Comparison of ENCODE assay signal across 25 mouse cellular contexts in genomic region chr5:141649831-141650375, GRCm38 (mm10).
"Had no signal": no experiment of that assay in that cellular context is flagged by ENCODE, and none has a peak within 500 bp of the region (broad histone marks: within the 10 kb centered on the region; RNA-seq: fewer than 3 reads in every experiment).

No protein-coding gene starts in this region.

- H3K4me3 ChIP-seq: gastrocnemius, adult 2 months; heart, embryonic 12.5 days; hindbrain, embryonic 10.5 days; hindbrain, embryonic 12.5 days; intestine, embryonic 15.5 days; layer of hippocampus, adult 2 months; left cerebral cortex, adult 2 months; limb, embryonic 12.5 days; liver, embryonic 13.5 days had no signal

- H3K27ac ChIP-seq: gastrocnemius, adult 2 months; hindbrain, embryonic 10.5 days; hindbrain, embryonic 12.5 days; hindbrain, embryonic 14.5 days; intestine, embryonic 15.5 days; layer of hippocampus, adult 2 months; left cerebral cortex, adult 2 months; limb, embryonic 12.5 days; liver, embryonic 13.5 days had no signal

- H3K9ac ChIP-seq: heart, embryonic 12.5 days; hindbrain, embryonic 12.5 days; hindbrain, embryonic 14.5 days; intestine, embryonic 15.5 days; limb, embryonic 12.5 days; liver, embryonic 13.5 days had no signal

- H3K4me2 ChIP-seq: heart, embryonic 12.5 days; hindbrain, embryonic 12.5 days; hindbrain, embryonic 14.5 days; intestine, embryonic 15.5 days; limb, embryonic 12.5 days; liver, embryonic 11.5 days; liver, embryonic 13.5 days had no signal

- DNase-seq: gastrocnemius, adult 2 months; gastrocnemius, postnatal 10 days; gastrocnemius, postnatal 25 days; heart, postnatal 10 days; heart, postnatal 4 days; kidney, adult 18-20 months; kidney, adult 8-10 months; kidney, postnatal 10 days; kidney, postnatal 25 days; kidney, postnatal 4 days; left cerebral cortex, postnatal 4 days; liver; liver, embryonic 13.5 days had no signal

- H3K9me3 ChIP-seq: heart, embryonic 12.5 days; hindbrain, embryonic 10.5 days; hindbrain, embryonic 12.5 days; intestine, embryonic 15.5 days; limb, embryonic 12.5 days; liver, embryonic 13.5 days had no signal

- H3K27me3 ChIP-seq: heart, embryonic 12.5 days; hindbrain, embryonic 12.5 days; intestine, embryonic 15.5 days; limb, embryonic 12.5 days; liver, embryonic 13.5 days had no signal

- H3K36me3 ChIP-seq: heart, embryonic 12.5 days; hindbrain, embryonic 10.5 days; hindbrain, embryonic 12.5 days; intestine, embryonic 15.5 days; limb, embryonic 12.5 days; liver, embryonic 13.5 days had no signal

- ATAC-seq: hindbrain, embryonic 16.5 days; inflammation-experienced regulatory T-cells, adult 6 months; intestine, embryonic 15.5 days; intestine, postnatal 0 days had no signal

- H3K4me1 ChIP-seq: heart, embryonic 12.5 days; hindbrain, embryonic 12.5 days; intestine, embryonic 15.5 days; limb, embryonic 12.5 days; liver, embryonic 13.5 days had no signal
